In genomic region chr8:93091324-93091723, GRCm38 (mm10) we compare ENCODE assay signal across 43 mouse cellular contexts. TPM values are rescaled to one million over a fixed set of nuclear protein-coding genes. Genes with fewer than 3 reads are reported as not detected.
"Had no signal": no experiment of that assay in that cellular context is flagged by ENCODE, and none has a peak within 500 bp of the region (broad histone marks: within the 10 kb centered on the region; RNA-seq: fewer than 3 reads in every experiment).

No protein-coding gene starts in this region.

- H3K27ac ChIP-seq: heart, embryonic 10.5 days; hindbrain, embryonic 13.5 days; hindbrain, embryonic 15.5 days; hindbrain, postnatal 0 days; kidney, embryonic 15.5 days; kidney, postnatal 0 days; limb, embryonic 13.5 days; limb, embryonic 15.5 days; liver, embryonic 12.5 days; liver, embryonic 14.5 days had no signal

- DNase-seq: gastrocnemius, postnatal 10 days; gastrocnemius, postnatal 25 days; heart, adult 18-20 months; heart, postnatal 10 days; heart, postnatal 36 days; kidney, adult 11 months; kidney, adult 2 months; kidney, adult 9 months; kidney, postnatal 14 days; kidney, postnatal 36 days; layer of hippocampus, adult 9-11 months; layer of hippocampus, postnatal 36 days; left cerebral cortex, postnatal 4 days had no signal

- ATAC-seq: hindbrain, postnatal 0 days; intestine, embryonic 16.5 days; liver, embryonic 12.5 days had no signal

- H3K4me1 ChIP-seq: hindbrain, embryonic 13.5 days; hindbrain, embryonic 15.5 days; kidney, embryonic 15.5 days; liver, embryonic 12.5 days had no signal

- H3K36me3 ChIP-seq: heart, embryonic 10.5 days; heart, embryonic 12.5 days; hindbrain, embryonic 13.5 days; hindbrain, embryonic 15.5 days; kidney, embryonic 15.5 days; limb, embryonic 13.5 days; limb, embryonic 15.5 days; liver, embryonic 12.5 days had no signal

- H3K27me3 ChIP-seq: heart, embryonic 12.5 days; hindbrain, embryonic 13.5 days; hindbrain, embryonic 15.5 days; kidney, embryonic 15.5 days; limb, embryonic 13.5 days; limb, embryonic 15.5 days; liver, embryonic 12.5 days had no signal

- H3K4me2 ChIP-seq: heart, embryonic 12.5 days; hindbrain, embryonic 13.5 days; hindbrain, embryonic 15.5 days; kidney, embryonic 15.5 days; limb, embryonic 13.5 days; limb, embryonic 15.5 days; liver, embryonic 12.5 days had no signal

- H3K4me3 ChIP-seq: heart, embryonic 10.5 days; heart, embryonic 12.5 days; hindbrain, embryonic 13.5 days; hindbrain, embryonic 15.5 days; kidney, embryonic 15.5 days; limb, embryonic 13.5 days; limb, embryonic 15.5 days; liver, embryonic 12.5 days had no signal

- H3K9ac ChIP-seq: heart, embryonic 12.5 days; hindbrain, embryonic 13.5 days; hindbrain, embryonic 15.5 days; kidney, embryonic 15.5 days; limb, embryonic 13.5 days; limb, embryonic 15.5 days; liver, embryonic 12.5 days; liver, embryonic 14.5 days had no signal

- H3K9me3 ChIP-seq: heart, embryonic 10.5 days; heart, embryonic 12.5 days; hindbrain, embryonic 13.5 days; hindbrain, embryonic 15.5 days; kidney, embryonic 15.5 days; limb, embryonic 13.5 days; limb, embryonic 15.5 days; liver, embryonic 12.5 days had no signal

RNA-seq across cellular contexts. Expression of gene Ces1b, which starts 11.5 kb away (rescaled TPM):
- total RNA-seq: gastrocnemius, postnatal 10 days; gastrocnemius, postnatal 25 days; gastrocnemius, postnatal 4 days; heart, adult 18-20 months; heart, adult 8-10 months; heart, postnatal 10 days; heart, postnatal 36 days; hematopoietic stem cell, adult 5-6 weeks; hindbrain, postnatal 0 days; layer of hippocampus, adult 18-20 months; layer of hippocampus, adult 8-10 months; layer of hippocampus, postnatal 14 days; layer of hippocampus, postnatal 36 days; left cerebral cortex, adult 18-20 months; left cerebral cortex, adult 8-10 months; left cerebral cortex, postnatal 10 days; left cerebral cortex, postnatal 25 days; left cerebral cortex, postnatal 4 days had no signal
- polyA plus RNA-seq: heart, embryonic 10.5 days; heart, embryonic 12.5 days; heart, embryonic 14.5 days; hindbrain, embryonic 11.5 days; hindbrain, embryonic 13.5 days; hindbrain, embryonic 15.5 days; hindbrain, postnatal 0 days; intestine, embryonic 14.5 days; kidney, adult 2 months; kidney, embryonic 15.5 days; kidney, postnatal 0 days; limb, embryonic 11.5 days; limb, embryonic 13.5 days; limb, embryonic 15.5 days; liver, embryonic 12.5 days; liver, embryonic 14.5 days; liver, embryonic 16.5 days had no signal

RNA-seq across cellular contexts. Expression of gene Ces1c, which starts 39.8 kb away (rescaled TPM):
- total RNA-seq: gastrocnemius, postnatal 25 days; heart, adult 18-20 months; heart, adult 8-10 months; heart, postnatal 10 days; heart, postnatal 36 days; hematopoietic stem cell, adult 5-6 weeks; hindbrain, postnatal 0 days; layer of hippocampus, adult 18-20 months; layer of hippocampus, adult 8-10 months; layer of hippocampus, postnatal 14 days; layer of hippocampus, postnatal 36 days; left cerebral cortex, adult 18-20 months; left cerebral cortex, adult 8-10 months; left cerebral cortex, postnatal 10 days; left cerebral cortex, postnatal 25 days; left cerebral cortex, postnatal 4 days had no signal
- polyA plus RNA-seq: heart, embryonic 10.5 days; heart, embryonic 12.5 days; heart, embryonic 14.5 days; heart, embryonic 16.5 days; hindbrain, embryonic 11.5 days; hindbrain, embryonic 13.5 days; hindbrain, embryonic 15.5 days; hindbrain, postnatal 0 days; limb, embryonic 11.5 days; limb, embryonic 13.5 days; limb, embryonic 15.5 days had no signal

RNA-seq across cellular contexts. Expression of gene Ces1a, which starts 43.3 kb away (rescaled TPM):
- total RNA-seq: gastrocnemius, adult 18-20 months; gastrocnemius, postnatal 10 days; gastrocnemius, postnatal 25 days; gastrocnemius, postnatal 4 days; heart, adult 18-20 months; heart, adult 8-10 months; heart, postnatal 10 days; hematopoietic stem cell, adult 5-6 weeks; hindbrain, postnatal 0 days; layer of hippocampus, adult 18-20 months; layer of hippocampus, adult 8-10 months; layer of hippocampus, postnatal 14 days; layer of hippocampus, postnatal 36 days; left cerebral cortex, postnatal 4 days had no signal
- polyA plus RNA-seq: heart, embryonic 12.5 days; heart, embryonic 14.5 days; hindbrain, embryonic 11.5 days; hindbrain, embryonic 13.5 days; hindbrain, embryonic 15.5 days; hindbrain, postnatal 0 days; intestine, embryonic 14.5 days; intestine, embryonic 16.5 days; kidney, adult 2 months; kidney, embryonic 15.5 days; kidney, postnatal 0 days; large intestine, adult 2 months; limb, embryonic 11.5 days; limb, embryonic 15.5 days; liver, embryonic 12.5 days; liver, embryonic 14.5 days; liver, embryonic 16.5 days had no signal
